Mouse (Mus musculus): ENCODE measurements at regions not wholly inside any gene's neighbourhood (a gene's known extent, or its start where the extent isn't known, plus 50 kb on each side); places are given as distances from the start of the nearest gene placed in this dataset.

GRCm38 (mm10) chr2:116977771-116978600 is 99.5 kb downstream of the Tmco5 start:
- no peak for DNase-seq (ENCODE audit: low spot score)
- intact Hi-C loops (cut with DNase I) = loop anchor here (2.0 to 5.0 kb wide), 2 partner anchors 41 to 76 kb away; no protein-coding TSS in a partner anchor

- intact Hi-C loops (cut with DNase I) = loop anchor here (5.0 kb wide), 1 partner anchor 77 kb away; no protein-coding TSS in a partner anchor
Measured at GRCm38 (mm10) chr2:116978809-116979208, 100.3 kb downstream of the Tmco5 start.

GRCm38 (mm10) chr2:116979561-116980391 is 101.3 kb downstream of the Tmco5 start:
- DNase-seq (ENCODE audit: low spot score) = peak; percentile 55
- intact Hi-C loops (cut with DNase I) = loop anchor here (5.0 kb wide), 1 partner anchor 77 kb away; no protein-coding TSS in a partner anchor

More at GRCm38 (mm10) chr2:116978809-116979208, 100.3 kb downstream of the Tmco5 start:
- no peak for DNase-seq (ENCODE audit: low spot score)

GRCm38 (mm10) chr2:116980692-116981091 is 102.2 kb downstream of the Tmco5 start:
- DNase-seq (ENCODE audit: low spot score) = no peak
- intact Hi-C loops (cut with DNase I) = no loop called here

- intact Hi-C loops (cut with DNase I) = no loop called here
Measured at GRCm38 (mm10) chr2:116983351-116983750, 104.9 kb downstream of the Tmco5 start.

GRCm38 (mm10) chr2:116983821-116984351 is 105.4 kb downstream of the Tmco5 start:
- DNase-seq (ENCODE audit: low spot score) = no peak
- intact Hi-C loops (cut with DNase I) = loop anchor here (2.0 kb wide), 1 partner anchor 35 kb away; no protein-coding TSS in a partner anchor

More at GRCm38 (mm10) chr2:116983351-116983750, 104.9 kb downstream of the Tmco5 start:
- no peak for DNase-seq (ENCODE audit: low spot score)

GRCm38 (mm10) chr2:116984597-116984996 is 106.1 kb downstream of the Tmco5 start:
- intact Hi-C loops (cut with DNase I) = loop anchor here (2.0 kb wide), 1 partner anchor 34 kb away; no protein-coding TSS in a partner anchor
- no peak for DNase-seq (ENCODE audit: low spot score)

GRCm38 (mm10) chr2:116985549-116985948 is 107.1 kb downstream of the Tmco5 start:
- intact Hi-C loops (cut with DNase I) = loop anchor here (2.0 kb wide), 1 partner anchor 33 kb away; no protein-coding TSS in a partner anchor
- DNase-seq (ENCODE audit: low spot score) = no peak

GRCm38 (mm10) chr2:116988953-116989674 is 110.6 kb downstream of the Tmco5 start:
- no peak for DNase-seq (ENCODE audit: low spot score)
- intact Hi-C loops (cut with DNase I) = no loop called here

- DNase-seq (ENCODE audit: low spot score) = no peak
- intact Hi-C loops (cut with DNase I) = no loop called here
Measured at GRCm38 (mm10) chr2:116990106-116990505, 111.6 kb downstream of the Tmco5 start.

GRCm38 (mm10) chr2:116991561-116992042 is 113.1 kb downstream of the Tmco5 start:
- intact Hi-C loops (cut with DNase I) = no loop called here
- DNase-seq (ENCODE audit: low spot score) = no peak

GRCm38 (mm10) chr2:116993724-116994123 is 115.2 kb downstream of the Tmco5 start:
- intact Hi-C loops (cut with DNase I) = no loop called here

GRCm38 (mm10) chr2:116996302-116996701 is 117.8 kb downstream of the Tmco5 start:
- intact Hi-C loops (cut with DNase I) = no loop called here
- DNase-seq (ENCODE audit: low spot score) = no peak

More at GRCm38 (mm10) chr2:116993724-116994123, 115.2 kb downstream of the Tmco5 start:
- no peak for DNase-seq (ENCODE audit: low spot score)

- intact Hi-C loops (cut with DNase I) = no loop called here
- no peak for DNase-seq (ENCODE audit: low spot score)
Measured at GRCm38 (mm10) chr2:116998822-116999221, 120.3 kb downstream of the Tmco5 start.

GRCm38 (mm10) chr2:116999592-116999991 is 121.1 kb downstream of the Tmco5 start:
- no peak for DNase-seq (ENCODE audit: low spot score)
- intact Hi-C loops (cut with DNase I) = no loop called here

GRCm38 (mm10) chr2:117003976-117004375 is 117.2 kb upstream of the Spred1 start:
- no peak for DNase-seq (ENCODE audit: low spot score)
- intact Hi-C loops (cut with DNase I) = no loop called here

GRCm38 (mm10) chr2:117006846-117007245 is 114.3 kb upstream of the Spred1 start:
- no peak for DNase-seq (ENCODE audit: low spot score)
- intact Hi-C loops (cut with DNase I) = no loop called here

- intact Hi-C loops (cut with DNase I) = no loop called here
- no peak for DNase-seq (ENCODE audit: low spot score)
Measured at GRCm38 (mm10) chr2:117008922-117009321, 112.3 kb upstream of the Spred1 start.

- intact Hi-C loops (cut with DNase I) = no loop called here
Measured at GRCm38 (mm10) chr2:117010001-117010400, 111.2 kb upstream of the Spred1 start.

More at GRCm38 (mm10) chr2:117010001-117010400, 111.2 kb upstream of the Spred1 start:
- DNase-seq (ENCODE audit: low spot score) = no peak

All from heart, postnatal 25 days (tissue).